Mouse (Mus musculus) embryonic fibroblast, embryonic 13.5 days (primary cell): ENCODE results near the gene Scly.
A peak's percentile ranks its signal among the peaks of the same experiment; 100 is the strongest.

Experiments used
- CTCF ChIP-seq: IDR thresholded peaks from 2 replicates; pipeline ENCODE4 v1.5.1; 2011; ENCODE audit warnings: mild to moderate bottlenecking, control low read depth, low read length, moderate library complexity, borderline replicate concordance; ENCODE audit not compliant: insufficient read depth
- POLR2A ChIP-seq: IDR thresholded peaks from 2 replicates; pipeline ENCODE4 v1.6.1; 2011; ENCODE audit warnings: low read depth, mild to moderate bottlenecking, control low read depth, low read length, moderate library complexity

- peak; percentile 94 for TF ChIP-seq POLR2A
- TF ChIP-seq CTCF = no peak; the same call in 1 of the 2 replicates
Measured at GRCm38 (mm10) chr1:91249564-91250414, 48.3 kb upstream of the Scly start, which contains the start of gene Ube2f.
